Mouse (Mus musculus): ENCODE results near the gene Eif3k. TPM values are rescaled to one million over a fixed set of nuclear protein-coding genes. Genes with fewer than 3 reads are reported as not detected.
A peak's percentile ranks its signal among the peaks of the same experiment; 100 is the strongest.

Eif3k gene
- polyA plus RNA-seq, 1 experiment, result 335 TPM

DNA sequence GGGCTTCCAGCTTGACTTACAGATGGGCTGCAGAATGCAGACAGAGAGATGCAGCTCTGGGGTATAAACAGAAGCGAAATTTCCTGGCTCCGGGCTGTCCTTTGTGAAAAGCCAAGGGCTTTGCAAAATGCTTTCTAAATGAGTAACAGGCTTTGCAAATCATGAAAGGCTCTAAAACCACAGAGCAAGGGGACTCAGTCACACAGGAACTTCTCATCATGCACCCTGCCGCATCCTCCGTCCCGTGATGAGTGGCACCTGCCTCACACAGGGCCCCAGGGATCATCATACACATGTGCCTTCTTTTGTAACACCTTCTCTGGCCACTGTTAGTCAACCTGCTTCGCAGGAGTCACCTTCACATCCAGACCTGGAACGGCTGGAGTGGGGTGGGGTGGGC lies 43.9 kb upstream of the Eif3k start:
- Histone ChIP-seq H3ac (ENCODE audit: control insufficient read depth, insufficient read length) (no peak overlapping the region), H3K4me3 (no peak overlapping the region), H3K27me3 (ENCODE audit: control insufficient read depth, insufficient read depth, insufficient read length) (no peaks in the 10 kb centered on the region), H3K36me3 (ENCODE audit: control insufficient read depth, insufficient read depth) (peaks cover 3% of the 10 kb centered on the region), H3K4me2 (ENCODE audit: low read depth) (peak overlapping the region; percentile 6), H3K79me2 (ENCODE audit: control insufficient read depth, insufficient read depth) (no peaks in the 10 kb centered on the region)
- TF ChIP-seq TCF3 (IDR thresholded peaks at IDR 0.05; ENCODE audit: insufficient read length, low read depth) (no peak), MAX (IDR thresholded peaks at IDR 0.05; ENCODE audit: low read depth) (no peak), POLR2A (IDR thresholded peaks at IDR 0.05; ENCODE audit: insufficient read length, low read depth) (no peak), POLR2AphosphoS2 (IDR thresholded peaks at IDR 0.05; ENCODE audit: insufficient read length, low read depth) (peak; percentile 23)

DNA sequence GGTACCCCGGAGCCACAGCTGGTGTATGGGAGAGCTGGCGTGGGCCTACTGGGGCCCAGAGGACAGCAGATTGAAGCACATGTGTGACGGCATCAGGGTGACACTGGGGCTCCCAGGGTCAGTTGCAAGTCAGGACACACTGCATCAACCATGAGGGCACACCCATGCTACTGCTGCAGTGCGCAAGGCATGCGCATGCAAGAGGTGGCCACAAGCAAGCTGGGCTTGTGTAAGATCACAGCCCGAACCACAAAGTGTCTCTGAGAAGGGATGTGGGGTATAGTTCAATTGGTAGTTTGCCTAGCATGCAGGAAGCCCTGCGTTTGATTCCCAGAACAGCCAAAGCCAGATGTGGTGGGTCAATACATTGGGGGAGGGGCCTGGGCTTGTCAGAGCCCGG lies 41.9 kb upstream of the Eif3k start:
- Histone ChIP-seq H3K36me3 (ENCODE audit: control insufficient read depth, insufficient read depth) (peaks cover 3% of the 10 kb centered on the region), H3ac (ENCODE audit: control insufficient read depth, insufficient read length) (no peak overlapping the region), H3K4me2 (ENCODE audit: low read depth) (no peak overlapping the region), H3K79me2 (ENCODE audit: control insufficient read depth, insufficient read depth) (no peaks in the 10 kb centered on the region), H3K4me3 (no peak overlapping the region), H3K27me3 (ENCODE audit: control insufficient read depth, insufficient read depth, insufficient read length) (no peaks in the 10 kb centered on the region)
- TF ChIP-seq CEBPB (IDR thresholded peaks at IDR 0.05; ENCODE audit: insufficient read depth, poor library complexity, severe bottlenecking) (no peak), MYOD1 (IDR thresholded peaks at IDR 0.05; ENCODE audit: control insufficient read depth in 1 of 3, insufficient read length in 2 of 3, low read depth in 2 of 3) (no peak), REST (IDR thresholded peaks at IDR 0.05; ENCODE audit: insufficient read depth, insufficient read length) (no peak), POLR2A (IDR thresholded peaks at IDR 0.05; ENCODE audit: insufficient read length, low read depth) (no peak), POLR2AphosphoS2 (IDR thresholded peaks at IDR 0.05; ENCODE audit: insufficient read length, low read depth) (peak; percentile 67)

DNA sequence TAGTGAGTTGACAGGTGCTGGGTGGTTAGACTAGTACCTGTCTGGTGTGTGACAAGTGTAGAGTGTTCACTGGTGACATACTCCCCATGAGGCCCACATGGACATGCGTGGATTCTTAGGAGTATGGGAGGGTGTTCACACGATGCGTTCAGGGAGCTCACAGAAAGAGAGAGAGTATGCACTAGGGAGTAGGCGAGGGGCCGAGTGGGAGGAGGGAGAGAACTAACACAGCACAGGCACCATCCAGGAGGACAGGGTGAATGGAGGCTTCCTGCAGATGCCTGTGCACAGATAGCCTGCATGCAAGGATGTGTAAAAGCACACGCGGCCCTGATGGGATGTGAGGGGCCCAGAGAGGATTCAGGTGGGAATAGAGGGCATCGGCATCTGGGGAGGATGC lies 40.8 kb upstream of the Eif3k start:
- no peaks in the 10 kb centered on the region for H3K27me3 ChIP-seq (ENCODE audit: control insufficient read depth, insufficient read depth, insufficient read length)
- no peak overlapping the region for H3ac ChIP-seq (ENCODE audit: control insufficient read depth, insufficient read length)
- H3K4me3 ChIP-seq, result no peak overlapping the region
- H3K36me3 ChIP-seq (ENCODE audit: control insufficient read depth, insufficient read depth), result peaks cover 6% of the 10 kb centered on the region
- H3K4me2 ChIP-seq (ENCODE audit: low read depth), result no peak overlapping the region
- no peaks in the 10 kb centered on the region for H3K79me2 ChIP-seq (ENCODE audit: control insufficient read depth, insufficient read depth)
- TF ChIP-seq POLR2A (IDR thresholded peaks at IDR 0.05; ENCODE audit: insufficient read length, low read depth), result no peak
- no peak for TF ChIP-seq CEBPB (IDR thresholded peaks at IDR 0.05; ENCODE audit: insufficient read depth, poor library complexity, severe bottlenecking)
- TF ChIP-seq TCF3 (IDR thresholded peaks at IDR 0.05; ENCODE audit: insufficient read length, low read depth), result no peak
- TF ChIP-seq MAX (IDR thresholded peaks at IDR 0.05; ENCODE audit: low read depth), result no peak
- no peak for TF ChIP-seq POLR2AphosphoS2 (IDR thresholded peaks at IDR 0.05; ENCODE audit: insufficient read length, low read depth)
- TF ChIP-seq MYOD1 (IDR thresholded peaks at IDR 0.05; ENCODE audit: control insufficient read depth in 1 of 3, insufficient read length in 2 of 3, low read depth in 2 of 3), result no peak

DNA sequence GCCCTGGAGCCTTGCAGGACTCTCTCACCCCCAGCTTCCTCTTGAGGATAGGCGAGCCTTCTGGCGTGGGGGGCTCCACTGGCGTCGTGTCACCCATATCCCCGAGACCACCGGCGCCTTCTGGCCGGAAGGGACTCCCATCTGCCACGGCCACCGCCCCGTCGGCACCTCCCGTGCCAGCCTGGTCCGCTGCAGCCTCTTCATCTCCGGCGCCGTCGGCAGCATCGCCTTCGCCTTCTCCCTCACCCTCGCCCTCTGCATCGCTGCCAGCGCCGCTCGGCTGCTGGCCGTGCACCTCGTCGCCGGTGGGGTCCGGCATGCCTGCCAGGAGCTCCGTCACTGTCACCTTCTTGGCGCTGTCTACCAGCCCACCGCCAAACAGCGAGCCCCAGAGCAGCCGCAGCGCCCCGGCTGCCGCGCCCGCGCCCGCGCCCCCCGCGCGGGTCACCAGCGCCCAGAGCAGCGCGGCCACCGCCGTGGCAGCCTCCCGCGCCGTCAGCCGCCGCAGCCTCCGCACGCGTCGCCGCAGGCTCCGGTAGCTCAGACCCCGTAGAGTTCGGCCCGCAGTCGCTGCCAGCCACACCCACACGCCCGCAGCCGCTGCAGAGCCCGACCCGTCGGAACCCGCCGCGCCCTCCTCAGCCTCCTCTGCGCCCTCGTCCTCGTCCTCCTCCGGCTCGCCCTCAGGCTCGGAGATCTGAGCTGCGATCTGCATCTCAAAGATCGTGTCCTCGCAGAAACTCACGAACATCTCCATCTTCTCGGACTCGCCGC lies 38.0 kb upstream of the Eif3k start:
- peaks cover 6% of the 10 kb centered on the region for H3K36me3 ChIP-seq (ENCODE audit: control insufficient read depth, insufficient read depth)
- H3K4me2 ChIP-seq (ENCODE audit: low read depth), result no peak overlapping the region
- H3ac ChIP-seq (ENCODE audit: control insufficient read depth, insufficient read length), result no peak overlapping the region
- TF ChIP-seq POLR2AphosphoS2 (IDR thresholded peaks at IDR 0.05; ENCODE audit: insufficient read length, low read depth), result peak; percentile 16
- no peak for TF ChIP-seq TCF3 (IDR thresholded peaks at IDR 0.05; ENCODE audit: insufficient read length, low read depth)
- H3K79me2 ChIP-seq (ENCODE audit: control insufficient read depth, insufficient read depth), result no peaks in the 10 kb centered on the region
- H3K27me3 ChIP-seq (ENCODE audit: control insufficient read depth, insufficient read depth, insufficient read length), result no peaks in the 10 kb centered on the region
- H3K4me3 ChIP-seq, result no peak overlapping the region

DNA sequence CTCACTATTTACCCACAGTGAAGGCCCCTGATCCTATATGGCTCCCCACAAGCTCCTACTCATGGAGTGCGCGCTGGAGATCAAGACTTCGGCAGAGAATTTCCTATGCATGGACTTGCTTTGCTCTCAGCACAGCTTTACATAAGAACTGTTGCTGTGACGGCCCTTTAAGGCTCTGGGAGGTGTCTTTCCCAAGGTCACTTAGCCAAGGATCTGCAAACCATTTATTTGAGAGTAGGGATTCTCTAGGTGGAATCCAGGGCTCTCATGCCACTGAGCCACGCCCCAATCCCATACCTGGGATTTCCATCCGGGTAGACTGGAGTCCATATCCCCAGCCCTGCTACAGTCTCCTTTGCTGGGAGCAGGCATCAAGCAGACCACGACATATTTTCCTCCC lies 35.6 kb upstream of the Eif3k start:
- Histone ChIP-seq H3K4me3 (no peak overlapping the region), H3ac (ENCODE audit: control insufficient read depth, insufficient read length) (no peak overlapping the region), H3K27me3 (ENCODE audit: control insufficient read depth, insufficient read depth, insufficient read length) (no peaks in the 10 kb centered on the region), H3K4me2 (ENCODE audit: low read depth) (no peak overlapping the region), H3K79me2 (ENCODE audit: control insufficient read depth, insufficient read depth) (no peaks in the 10 kb centered on the region), H3K36me3 (ENCODE audit: control insufficient read depth, insufficient read depth) (peaks cover 6% of the 10 kb centered on the region)
- TF ChIP-seq TCF12 (IDR thresholded peaks at IDR 0.05; ENCODE audit: insufficient read depth, poor library complexity, severe bottlenecking) (no peak), MYOG (IDR thresholded peaks at IDR 0.05; ENCODE audit: control insufficient read depth in 1 of 3, insufficient read depth in 1 of 3, insufficient read length in 2 of 3, low read depth in 2 of 3) (no peak), CEBPB (IDR thresholded peaks at IDR 0.05; ENCODE audit: insufficient read depth, poor library complexity, severe bottlenecking) (no peak), MAX (IDR thresholded peaks at IDR 0.05; ENCODE audit: low read depth) (no peak), MYOD1 (IDR thresholded peaks at IDR 0.05; ENCODE audit: control insufficient read depth in 1 of 3, insufficient read length in 2 of 3, low read depth in 2 of 3) (no peak), REST (IDR thresholded peaks at IDR 0.05; ENCODE audit: insufficient read depth, insufficient read length) (no peak), E2F4 (IDR thresholded peaks at IDR 0.05; ENCODE audit: insufficient read depth) (no peak), POLR2A (IDR thresholded peaks at IDR 0.05; ENCODE audit: insufficient read length, low read depth) (no peak), POLR2AphosphoS2 (IDR thresholded peaks at IDR 0.05; ENCODE audit: insufficient read length, low read depth) (no peak), SRF (IDR thresholded peaks at IDR 0.05; ENCODE audit: control insufficient read depth, insufficient read length, low read depth) (no peak), USF1 (IDR thresholded peaks at IDR 0.05; ENCODE audit: low read depth) (no peak), TCF3 (IDR thresholded peaks at IDR 0.05; ENCODE audit: insufficient read length, low read depth) (no peak)

All from myocyte (in vitro differentiated cells).